Mouse (Mus musculus) erythroblast, adult 5-6 weeks (primary cell): ENCODE data around the gene Gm20695. TPM values are rescaled to one million over a fixed set of nuclear protein-coding genes. Genes with fewer than 3 reads are reported as not detected.

Experiments
- total RNA-seq, 2 experiments: library from RNA; stranded (forward) in 1 of 2; stranded (reverse) in 1 of 2; fragments of 150-400 nt in 1 of 2; fragments of 200-764, 138-1000 nt in 1 of 2; gene quantifications; 2 replicates each; pipeline versions ENCODE4 v1.2.3 to v1.2.4; 2015 to 2017; ENCODE audit warnings: low replicate concordance in 2 of 2

The Gm20695 gene
- total RNA-seq, 2 experiments from 2014 or later, result 0.68 TPM; not detected in 1

Other genes starting within 250 kb of the Gm20695 start
- 1.9 and 4.2 TPM in 2 replicates for gene Mefv, start 166.6 kb upstream of the Gm20695 start, total RNA-seq (2015; ENCODE audit: low replicate concordance)
- 8.4 and 12.0 TPM in 2 replicates for gene Mefv, start 166.6 kb upstream of the Gm20695 start, total RNA-seq (2017; ENCODE audit: low replicate concordance)
- gene Zfp263, start 140.6 kb upstream of the Gm20695 start, total RNA-seq (2015; ENCODE audit: low replicate concordance), result 5.4 and 7.5 TPM in 2 replicates
- gene Zfp263, start 140.6 kb upstream of the Gm20695 start, total RNA-seq (2017; ENCODE audit: low replicate concordance), result 5.6 and 6.5 TPM in 2 replicates
- not detected in 2 replicates for gene Olfr15, start 53.8 kb upstream of the Gm20695 start, total RNA-seq (2015; ENCODE audit: low replicate concordance)
- gene Olfr15, start 53.8 kb upstream of the Gm20695 start, total RNA-seq (2017; ENCODE audit: low replicate concordance), result 0.43 TPM in 1 of 2 replicates, not detected in the other
- 0.21 TPM in 1 of 2 replicates, not detected in the other for gene Zfp174, start 37.4 kb upstream of the Gm20695 start, total RNA-seq (2015; ENCODE audit: low replicate concordance)
- gene Zfp174, start 37.4 kb upstream of the Gm20695 start, total RNA-seq (2017; ENCODE audit: low replicate concordance), result 0.28 TPM in 1 of 2 replicates, not detected in the other
- gene Naa60, start 12.3 kb upstream of the Gm20695 start, total RNA-seq (2015; ENCODE audit: low replicate concordance), result 28.0 and 33.8 TPM in 2 replicates
- 22.7 and 25.8 TPM in 2 replicates for gene Naa60, start 12.3 kb upstream of the Gm20695 start, total RNA-seq (2017; ENCODE audit: low replicate concordance)
- gene Zfp597, start 87 bp upstream of the Gm20695 start, total RNA-seq (2015; ENCODE audit: low replicate concordance), result 2.7 and 9.8 TPM in 2 replicates
- gene Zfp597, start 87 bp upstream of the Gm20695 start, total RNA-seq (2017; ENCODE audit: low replicate concordance), result 3.7 and 4.0 TPM in 2 replicates
- gene 1700037C18Rik, start 24.0 kb downstream of the Gm20695 start, total RNA-seq (2015; ENCODE audit: low replicate concordance), result not detected in 2 replicates
- not detected in 2 replicates for gene 1700037C18Rik, start 24.0 kb downstream of the Gm20695 start, total RNA-seq (2017; ENCODE audit: low replicate concordance)
- 4.4 and 4.8 TPM in 2 replicates for gene Cluap1, start 24.2 kb downstream of the Gm20695 start, total RNA-seq (2015; ENCODE audit: low replicate concordance)
- 3.6 and 7.0 TPM in 2 replicates for gene Cluap1, start 24.2 kb downstream of the Gm20695 start, total RNA-seq (2017; ENCODE audit: low replicate concordance)
- gene Nlrc3, start 92.0 kb downstream of the Gm20695 start, total RNA-seq (2015; ENCODE audit: low replicate concordance), result 0.42 TPM in 1 of 2 replicates, not detected in the other
- 0.56 TPM in 1 of 2 replicates, not detected in the other for gene Nlrc3, start 92.0 kb downstream of the Gm20695 start, total RNA-seq (2017; ENCODE audit: low replicate concordance)
- 16.7 and 28.2 TPM in 2 replicates for gene Slx4, start 119.1 kb downstream of the Gm20695 start, total RNA-seq (2015; ENCODE audit: low replicate concordance)
- gene Slx4, start 119.1 kb downstream of the Gm20695 start, total RNA-seq (2017; ENCODE audit: low replicate concordance), result 14.1 and 17.3 TPM in 2 replicates
- gene Dnase1, start 152.3 kb downstream of the Gm20695 start, total RNA-seq (2015; ENCODE audit: low replicate concordance), result not detected in 2 replicates
- not detected in 2 replicates for gene Dnase1, start 152.3 kb downstream of the Gm20695 start, total RNA-seq (2017; ENCODE audit: low replicate concordance)
- gene Trap1, start 193.2 kb downstream of the Gm20695 start, total RNA-seq (2015; ENCODE audit: low replicate concordance), result 14.6 and 15.0 TPM in 2 replicates
- 13.5 and 17.7 TPM in 2 replicates for gene Trap1, start 193.2 kb downstream of the Gm20695 start, total RNA-seq (2017; ENCODE audit: low replicate concordance)